Mouse (Mus musculus) liver, embryonic 13.5 days (tissue): Measurements from ENCODE around the gene Srrd. TPM values are rescaled to one million over a fixed set of nuclear protein-coding genes. Genes with fewer than 3 reads are reported as not detected.

Source experiments
- ATAC-seq: fragments of 200-750 bp; cut with Nextera tagmentation; 2 replicates; pipeline ENCODE4 v1.8.0; 2017; ENCODE audit warnings: low read depth, mild to moderate bottlenecking, moderate number of reproducible peaks, moderate library complexity
- DNase-seq: peaks from one replicate; pipeline ENCODE4 v3.0.0; 2022
- H3K27ac ChIP-seq: fragments of 300-500 bp; sonication (generic); 2 replicates; pipeline ENCODE4 v1.5.1; 2015; ENCODE audit warnings: moderate library complexity, mild to moderate bottlenecking, inconsistent platforms
- H3K27me3 ChIP-seq: fragments of 300-500 bp; sonication (generic); 2 replicates; pipeline ENCODE4 v1.6.1; 2015; ENCODE audit warnings: mild to moderate bottlenecking, inconsistent platforms
- H3K36me3 ChIP-seq: fragments of 300-500 bp; sonication (generic); 2 replicates; pipeline ENCODE4 v1.6.1; 2015; ENCODE audit warnings: mild to moderate bottlenecking, inconsistent platforms
- H3K4me1 ChIP-seq: fragments of 300-500 bp; sonication (generic); replicated peaks from 2 replicates; pipeline ENCODE4 v1.6.1; 2015; ENCODE audit warnings: inconsistent platforms
- H3K4me2 ChIP-seq: fragments of 300-500 bp; sonication (generic); 2 replicates; pipeline ENCODE4 v1.6.1; 2015; ENCODE audit warnings: inconsistent platforms, mild to moderate bottlenecking, moderate library complexity
- H3K4me3 ChIP-seq: fragments of 300-500 bp; sonication (generic); replicated peaks from 2 replicates; pipeline ENCODE4 v1.5.1; 2015; ENCODE audit warnings: mild to moderate bottlenecking, inconsistent platforms
- H3K9ac ChIP-seq: fragments of 300-500 bp; sonication (generic); 2 replicates; pipeline ENCODE4 v1.6.1; 2015; ENCODE audit warnings: mild to moderate bottlenecking, inconsistent platforms
- H3K9me3 ChIP-seq: fragments of 300-500 bp; sonication (generic); replicated peaks from 2 replicates; pipeline ENCODE4 v1.6.1; 2016; ENCODE audit warnings: inconsistent platforms
- WGBS: fragments of 180-500 bp; shearing (Covaris S2); methylation state at CpG from one replicate; pipeline ENCODE4 v1.1.7; 2015; ENCODE audit not compliant: insufficient replicate concordance; 5-methylcytosine and 5-hydroxymethylcytosine counted together
- polyA plus RNA-seq: library from polyadenylated mRNA; unstranded; fragments of >200 nt; fragmentation: Nextera tagmentation; extraction: Ambion mirVana; gene quantifications from 2 replicates; pipeline ENCODE4 v1.2.1, GENCODE M21; 2015

Gene Srrd
- polyA plus RNA-seq, 1 experiment from 2014 or later: 20.2 TPM

- 56% methylated on average over 8 of the region's 8 CpGs for WGBS
- no peak for ATAC-seq
- Histone ChIP-seq H3K9ac (peak overlapping the region; percentile 47), H3K9me3 (no peaks in the 10 kb centered on the region), H3K4me3 (no peak overlapping the region), H3K27ac (peak overlapping the region; percentile 80), H3K4me2 (0 out of 2 replicates have a peak overlapping the region, but pooled peaks have one; percentile 21), H3K27me3 (no peaks in the 10 kb centered on the region), H3K4me1 (peaks cover 97% of the 10 kb centered on the region), H3K36me3 (0 out of 2 replicates have a peak, but pooled peaks cover 3% of the 10 kb centered on the region)
- no peak for DNase-seq
Measured at GRCm38 (mm10) chr5:112295564-112295963, 47.3 kb downstream of the Srrd start.

DNA sequence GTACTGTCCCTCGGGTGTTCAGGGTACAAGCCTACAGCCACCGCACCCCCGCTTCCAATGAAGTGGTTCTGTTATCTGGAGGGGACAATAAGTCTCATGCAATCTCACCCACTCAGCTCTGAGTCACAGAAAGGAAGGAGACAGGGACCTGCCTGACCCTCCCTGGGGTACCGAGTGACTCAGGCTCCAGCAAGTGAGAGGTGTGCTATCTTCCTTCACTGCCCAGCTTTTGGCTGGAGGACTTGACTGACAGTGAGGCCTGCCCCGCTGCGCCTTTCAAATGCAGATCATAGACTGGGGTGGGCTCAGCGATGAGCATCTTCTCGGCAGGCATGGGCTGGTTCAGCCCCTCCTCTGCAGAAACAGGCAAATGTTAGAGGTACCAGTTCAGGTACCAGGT is 47.7 kb downstream of the Srrd start:
- peak overlapping the region; percentile 80 for H3K27ac ChIP-seq
- H3K4me1 ChIP-seq: peaks cover 97% of the 10 kb centered on the region
- H3K9ac ChIP-seq: peak overlapping the region; percentile 47; the same call in 1 of the 2 replicates
- DNase-seq: no peak
- H3K4me3 ChIP-seq: no peak overlapping the region
- H3K4me2 ChIP-seq: peak overlapping the region; percentile 21; the same call in 1 of the 2 replicates
- no peaks in the 10 kb centered on the region for H3K27me3 ChIP-seq
- no peaks in the 10 kb centered on the region for H3K9me3 ChIP-seq
- 22% methylated on average over 8 of the region's 8 CpGs for WGBS
- 0 out of 2 replicates have a peak, but pooled peaks cover 3% of the 10 kb centered on the region for H3K36me3 ChIP-seq
- ATAC-seq: peak; percentile 49

GRCm38 (mm10) chr5:112294696-112295095 is 48.1 kb downstream of the Srrd start:
- H3K9ac ChIP-seq: peak overlapping the region; percentile 47; the same call in 1 of the 2 replicates
- H3K27me3 ChIP-seq: no peaks in the 10 kb centered on the region
- no peaks in the 10 kb centered on the region for H3K9me3 ChIP-seq
- no peak overlapping the region for H3K4me3 ChIP-seq
- DNase-seq (no peak), ATAC-seq (no peak)
- 0 out of 2 replicates have a peak, but pooled peaks cover 3% of the 10 kb centered on the region for H3K36me3 ChIP-seq
- H3K4me2 ChIP-seq: no peak overlapping the region
- H3K4me1 ChIP-seq: peaks cover 97% of the 10 kb centered on the region
- H3K27ac ChIP-seq: peak overlapping the region; percentile 80
- 65% methylated on average over 4 of the region's 4 CpGs for WGBS

- H3K27ac ChIP-seq: peak overlapping the region; percentile 8; the same call in 1 of the 2 replicates
- WGBS: 53% methylated on average over 2 of the region's 2 CpGs
- H3K27me3 ChIP-seq: no peaks in the 10 kb centered on the region
- H3K4me2 ChIP-seq: no peak overlapping the region
- no peaks in the 10 kb centered on the region for H3K9me3 ChIP-seq
- peaks cover 95% of the 10 kb centered on the region for H3K4me1 ChIP-seq
- no peak overlapping the region for H3K9ac ChIP-seq
- no peak for ATAC-seq
- no peak overlapping the region for H3K4me3 ChIP-seq
- H3K36me3 ChIP-seq: 0 out of 2 replicates have a peak, but pooled peaks cover 3% of the 10 kb centered on the region
- DNase-seq: no peak
Measured at GRCm38 (mm10) chr5:112293800-112294199, 49.0 kb downstream of the Srrd start.

DNA sequence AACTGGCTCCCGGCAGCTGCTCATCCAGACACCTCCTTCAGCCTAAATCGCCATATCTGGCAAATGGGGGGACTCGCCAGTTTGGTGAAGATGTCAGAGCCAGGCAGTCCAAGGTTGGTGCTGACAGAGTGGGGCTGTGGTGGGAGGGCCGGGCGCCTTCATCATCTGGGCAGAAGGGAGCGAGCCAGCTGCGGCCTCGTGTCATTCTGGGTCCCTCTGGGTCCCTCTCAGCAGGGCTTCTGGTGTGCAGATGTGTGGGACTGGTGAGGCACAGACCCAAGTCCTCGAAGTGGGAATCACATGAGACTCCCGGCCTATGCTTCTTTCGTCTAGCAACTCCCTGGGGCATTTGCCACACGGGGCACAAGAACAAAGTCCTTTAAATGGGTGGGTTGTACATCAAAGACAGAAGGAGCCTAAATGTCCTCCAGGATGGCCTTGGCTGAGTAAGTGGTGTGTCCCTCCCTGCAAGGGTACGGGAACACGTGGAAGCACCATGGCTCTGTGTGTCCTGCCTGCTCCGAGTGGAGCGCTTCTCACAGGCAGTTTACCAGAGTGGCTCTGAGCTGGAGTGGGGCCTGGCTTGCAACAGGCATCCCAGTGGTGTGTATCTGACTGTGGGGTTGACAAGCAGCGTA is 50.4 kb downstream of the Srrd start:
- WGBS: 81% methylated on average over 17 of the region's 17 CpGs
- Histone ChIP-seq H3K9me3 (no peaks in the 10 kb centered on the region), H3K4me2 (no peak overlapping the region), H3K4me3 (no peak overlapping the region), H3K9ac (no peak overlapping the region), H3K27me3 (no peaks in the 10 kb centered on the region), H3K27ac (no peak overlapping the region), H3K4me1 (peaks cover 95% of the 10 kb centered on the region), H3K36me3 (no peaks in the 10 kb centered on the region)
- DNase-seq (no peak), ATAC-seq (no peak)

- Histone ChIP-seq H3K4me3 (no peak overlapping the region), H3K4me1 (peaks cover 95% of the 10 kb centered on the region), H3K27ac (no peak overlapping the region), H3K36me3 (no peaks in the 10 kb centered on the region), H3K4me2 (no peak overlapping the region), H3K27me3 (no peaks in the 10 kb centered on the region), H3K9me3 (no peaks in the 10 kb centered on the region), H3K9ac (no peak overlapping the region)
- DNase-seq (no peak), ATAC-seq (no peak)
- 83% methylated on average over 5 of the region's 5 CpGs for WGBS
Measured at GRCm38 (mm10) chr5:112291866-112292265, 51.0 kb downstream of the Srrd start.

GRCm38 (mm10) chr5:112290536-112290880 is 52.3 kb downstream of the Srrd start:
- peaks cover 2% of the 10 kb centered on the region; the same call in 1 of the 2 replicates for H3K36me3 ChIP-seq
- 87% methylated on average over 8 of the region's 8 CpGs for WGBS
- H3K27me3 ChIP-seq: no peaks in the 10 kb centered on the region
- no peak for ATAC-seq
- no peak for DNase-seq
- no peak overlapping the region for H3K9ac ChIP-seq
- no peak overlapping the region for H3K4me3 ChIP-seq
- H3K9me3 ChIP-seq: no peaks in the 10 kb centered on the region
- H3K4me1 ChIP-seq: peaks cover 95% of the 10 kb centered on the region
- H3K27ac ChIP-seq: no peak overlapping the region
- H3K4me2 ChIP-seq: no peak overlapping the region

DNA sequence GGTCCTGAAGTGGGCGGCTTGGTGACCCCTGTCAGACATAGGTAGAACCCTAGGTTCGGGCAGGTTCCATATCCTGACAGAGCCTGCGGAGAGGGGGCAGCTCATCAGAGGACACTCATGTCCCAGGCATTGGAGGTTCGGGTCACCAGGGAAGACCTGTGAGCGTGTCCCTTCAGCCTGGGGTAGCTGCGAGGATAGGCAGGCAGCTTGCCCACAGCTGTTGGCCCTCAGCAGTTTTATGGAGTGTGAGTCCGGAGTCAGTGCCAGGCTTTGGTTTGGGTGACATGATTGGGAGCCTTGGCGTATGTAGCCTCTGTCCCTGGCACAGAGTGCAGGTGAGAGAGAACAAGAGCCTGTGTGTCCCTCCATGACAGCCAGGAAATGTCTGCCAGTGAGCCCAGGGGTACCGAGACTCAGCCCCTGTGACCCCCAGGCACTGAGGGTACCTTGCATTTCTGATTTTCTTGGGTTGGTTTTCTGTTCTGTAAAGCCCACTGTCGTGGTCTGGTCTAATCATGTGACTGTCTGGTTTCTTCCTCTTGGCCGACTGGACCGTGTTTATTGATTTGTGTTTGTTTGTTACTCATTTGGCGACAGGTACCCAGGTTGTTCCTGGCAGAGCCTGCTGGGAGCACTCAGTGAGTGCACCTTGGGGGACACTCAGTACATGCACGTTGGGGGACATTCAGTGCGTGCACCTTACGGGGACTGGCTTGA is 52.9 kb downstream of the Srrd start:
- Histone ChIP-seq H3K9ac (no peak overlapping the region), H3K4me1 (peaks cover 95% of the 10 kb centered on the region), H3K36me3 (peaks cover 4% of the 10 kb centered on the region; the same call in 1 of the 2 replicates), H3K4me2 (no peak overlapping the region), H3K27ac (no peak overlapping the region), H3K9me3 (no peaks in the 10 kb centered on the region), H3K27me3 (no peaks in the 10 kb centered on the region), H3K4me3 (no peak overlapping the region)
- no peak for DNase-seq
- ATAC-seq: no peak
- 76% methylated on average over 16 of the region's 16 CpGs for WGBS

- DNase-seq: no peak
Measured at GRCm38 (mm10) chr5:112289236-112289635, 53.6 kb downstream of the Srrd start.

DNA sequence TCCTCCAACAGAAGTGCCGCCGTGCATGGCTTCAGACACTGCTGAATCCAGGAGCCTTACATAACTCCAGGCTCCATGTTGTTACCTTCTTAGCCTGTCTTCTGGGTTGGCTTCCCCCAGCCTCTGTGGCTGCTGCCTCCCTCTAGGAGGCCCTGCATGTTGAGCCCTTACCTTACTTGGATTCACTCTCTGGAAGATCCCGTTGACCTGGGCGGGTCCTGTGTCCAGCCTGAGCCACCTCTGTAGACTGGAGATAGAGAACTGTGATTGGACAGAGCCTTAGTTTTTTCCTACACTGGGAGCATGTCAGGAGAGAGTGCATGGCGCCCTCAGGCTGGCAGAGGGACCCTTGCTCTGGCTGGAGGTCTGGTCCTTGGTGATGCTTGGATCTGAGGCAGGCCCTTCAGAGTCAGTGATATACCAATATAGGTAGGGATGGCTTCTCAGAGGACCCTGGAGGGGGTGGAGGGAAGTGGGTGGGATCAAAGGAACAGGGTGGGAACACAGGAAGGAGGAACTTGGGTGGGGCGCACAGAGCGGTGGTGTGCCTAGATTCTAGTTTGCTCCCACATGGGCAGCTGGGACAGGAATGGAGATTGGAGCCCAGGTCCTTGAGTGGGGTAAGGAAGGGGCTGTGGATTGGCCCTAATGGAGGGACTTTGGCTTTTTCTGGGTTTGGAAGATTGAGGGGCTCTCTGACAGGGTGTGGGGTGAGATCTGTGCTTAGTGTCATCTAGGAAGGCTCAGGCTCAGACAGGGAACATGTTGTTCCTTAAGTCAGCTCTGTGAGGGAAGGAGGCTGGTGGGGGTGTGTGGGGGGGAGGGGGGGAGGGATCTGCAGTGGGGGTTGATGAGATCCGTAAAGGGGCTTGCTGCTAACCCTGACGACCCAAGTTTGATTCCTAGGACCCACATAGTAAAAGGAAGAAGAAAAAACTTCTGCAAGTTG is 54.4 kb downstream of the Srrd start:
- Histone ChIP-seq H3K4me1 (peaks cover 95% of the 10 kb centered on the region), H3K9me3 (no peaks in the 10 kb centered on the region), H3K4me2 (no peak overlapping the region), H3K36me3 (peaks cover 4% of the 10 kb centered on the region; the same call in 1 of the 2 replicates), H3K9ac (no peak overlapping the region), H3K27me3 (no peaks in the 10 kb centered on the region), H3K27ac (peak overlapping the region; percentile 21; the same call in 1 of the 2 replicates), H3K4me3 (no peak overlapping the region)
- DNase-seq (no peak), ATAC-seq (no peak)
- 73% methylated on average over 9 of the region's 9 CpGs for WGBS

More at GRCm38 (mm10) chr5:112289236-112289635, 53.6 kb downstream of the Srrd start:
- Histone ChIP-seq H3K9me3 (no peaks in the 10 kb centered on the region), H3K4me1 (peaks cover 95% of the 10 kb centered on the region), H3K4me2 (no peak overlapping the region), H3K27me3 (no peaks in the 10 kb centered on the region), H3K27ac (no peak overlapping the region), H3K9ac (no peak overlapping the region), H3K4me3 (no peak overlapping the region), H3K36me3 (peaks cover 4% of the 10 kb centered on the region; the same call in 1 of the 2 replicates)
- 68% methylated on average over 8 of the region's 8 CpGs for WGBS
- no peak for ATAC-seq

- no peaks in the 10 kb centered on the region for H3K9me3 ChIP-seq
- H3K4me2 ChIP-seq: no peak overlapping the region
- no peaks in the 10 kb centered on the region for H3K27me3 ChIP-seq
- H3K27ac ChIP-seq: peak overlapping the region; percentile 67
- ATAC-seq (no peak), DNase-seq (no peak)
- 0 out of 2 replicates have a peak overlapping the region, but pooled peaks have one; percentile 9 for H3K9ac ChIP-seq
- peaks cover 4% of the 10 kb centered on the region; the same call in 1 of the 2 replicates for H3K36me3 ChIP-seq
- WGBS: 80% methylated on average over 2 of the region's 2 CpGs
- H3K4me1 ChIP-seq: peaks cover 95% of the 10 kb centered on the region
- no peak overlapping the region for H3K4me3 ChIP-seq
Measured at GRCm38 (mm10) chr5:112287652-112288051, 55.2 kb downstream of the Srrd start.
